Comparison of ENCODE assay signal across 8 mouse cellular contexts in genomic region chr13:90922751-90923612, GRCm38 (mm10). TPM values are rescaled to one million over a fixed set of nuclear protein-coding genes. Genes with fewer than 3 reads are reported as not detected.
DNase-seq lines count a peak whose midpoint lies in the region; ATAC-seq lines count a peak whose summit lies in the region.

Rps23 (plus strand) TSS chr13:90922958.

- ATAC-seq in hematopoietic stem cell, adult 5-6 weeks (replicated peaks in 1 of 2; ENCODE audit: insufficient read depth in 1 of 2, low FRiP score in 2 of 2, low TSS enrichment in 1 of 2, low read depth in 1 of 2, poor library complexity in 2 of 2, severe bottlenecking in 2 of 2), result peak; percentile 91 to 92
- ATAC-seq in lung, embryonic 16.5 days (ENCODE audit: low read depth), result peak; percentile 99

- peak within 1 kb of the TSS; percentile 79 for H3K27ac ChIP-seq in lung, embryonic 16.5 days (ENCODE audit: low read length)

- H3K4me2 ChIP-seq in lung, embryonic 16.5 days (ENCODE audit: low read depth, low read length), result peak within 1 kb of the TSS; percentile 75

- H3K9me3 ChIP-seq in lung, embryonic 16.5 days (ENCODE audit: control insufficient read depth, low read length), result no peaks in the 10 kb centered on the region

- DNase-seq in MEL-GATA-1-ER (ENCODE audit: extremely low read depth, low read depth), result peak; percentile 80
- DNase-seq in cerebellum, adult 8-10 months, result peak; percentile 90
- peak; percentile 93 for DNase-seq in forelimb bud, embryonic 11.5 days (ENCODE audit: low read depth, low spot score)
- peak; percentile 89 for DNase-seq in layer of hippocampus, adult 9-10 months (ENCODE audit: low spot score)
- peak; percentile 88 for DNase-seq in ovary, postnatal 10 days (ENCODE audit: low spot score)
- DNase-seq in thymus, postnatal 10 days (ENCODE audit: low spot score in 2 of 2), result peak; percentile 84 to 85

- peaks cover 23% of the 10 kb centered on the region for H3K36me3 ChIP-seq in lung, embryonic 16.5 days (ENCODE audit: control insufficient read depth, insufficient read depth, low read length)

- H3K4me1 ChIP-seq in lung, embryonic 16.5 days (replicated peaks; ENCODE audit: control insufficient read depth, insufficient read depth, low read length), result no peaks in the 10 kb centered on the region

- under 1% methylated on average over 57 of the region's 57 CpGs for WGBS in lung, embryonic 16.5 days

- peak within 1 kb of the TSS; percentile 95 for H3K4me3 ChIP-seq in lung, embryonic 16.5 days (ENCODE audit: low read length)

- no peaks in the 10 kb centered on the region for H3K27me3 ChIP-seq in lung, embryonic 16.5 days (ENCODE audit: control insufficient read depth, insufficient read depth, low read depth, low read length)

- H3K9ac ChIP-seq in lung, embryonic 16.5 days (ENCODE audit: low read length), result peak within 1 kb of the TSS; percentile 98

RNA-seq across cellular contexts. Expression of gene Rps23, which starts in this region (rescaled TPM):
- 1,288 and 2,349 TPM in 2 replicates for total RNA-seq in hematopoietic stem cell, adult 5-6 weeks (2017)
- polyA plus RNA-seq in lung, embryonic 16.5 days (2015; fragmentation: Nextera tagmentation; extraction: Ambion mirVana), result 184 and 222 TPM in 2 replicates

Comparison
In these comparisons a context has a peak if more than half of its experiments do, and no peak if none do; other contexts are left out.
1. Peak in every context shown above with its lines: DNase-seq, ATAC-seq, H3K4me3 ChIP-seq and H3K27ac ChIP-seq.